Mouse (Mus musculus) monocyte, adult 59 days (primary cell): ENCODE data around the gene Kpna4. TPM values are rescaled to one million over a fixed set of nuclear protein-coding genes. Genes with fewer than 3 reads are reported as not detected.

ENCODE experiments used
- total RNA-seq, 2 experiments: library from RNA; stranded (reverse); gene quantifications; one replicate each; pipeline ENCODE4 v1.2.4; 2023

Gene Kpna4
- 100 to 1,000 TPM; 172 to 181 TPM for total RNA-seq

GRCm38 (mm10) chr3:69126509-69127345, at the start of gene Kpna4:
Kpna4 (minus strand) TSS chr3:69127113.

GRCm38 (mm10) chr3:69044645-69045399, 82.1 kb downstream of the Kpna4 start, which contains the start of gene Trim59:
Trim59 (minus strand) TSS chr3:69044755.

Other genes with a start within 250 kb of the Kpna4 start
- gene Ift80, start 122.5 kb downstream of the Kpna4 start, total RNA-seq: 1 to 10 TPM; 2.1 to 6.1 TPM
- 10 to 100 TPM; 50.3 to 57.9 TPM for gene Smc4, start 122.4 kb downstream of the Kpna4 start, total RNA-seq
- 1 to 10 TPM; 8.3 to 9.2 TPM for gene Trim59, start 82.4 kb downstream of the Kpna4 start, total RNA-seq
- gene Arl14, start 95.3 kb upstream of the Kpna4 start, total RNA-seq: not detected
- 1 to 10 TPM; 1.4 to 1.9 TPM for gene Ppm1l, start 189.7 kb upstream of the Kpna4 start, total RNA-seq